ENCODE assay signal across 20 mouse cellular contexts in genomic region chr1:176982671-176983070, GRCm38 (mm10).
DNase-seq lines count a peak whose midpoint lies in the region; ATAC-seq and TF ChIP-seq lines count a peak whose summit lies in the region.
"Had no signal": no experiment of that assay in that cellular context is flagged by ENCODE, and none has a peak within 500 bp of the region (broad histone marks: within the 10 kb centered on the region; RNA-seq: fewer than 3 reads in every experiment).

No protein-coding gene starts in this region.

- peak; percentile 81 for ATAC-seq in intestine, postnatal 0 days
- ATAC-seq: forebrain, embryonic 15.5 days had no signal

- H3K36me3 ChIP-seq in intestine, postnatal 0 days (ENCODE audit: control insufficient read depth, insufficient read depth), result no peaks in the 10 kb centered on the region
- H3K36me3 ChIP-seq: embryonic facial prominence, embryonic 13.5 days; forebrain, embryonic 15.5 days; limb, embryonic 13.5 days; liver, embryonic 15.5 days had no signal

- H3K9me3 ChIP-seq in intestine, postnatal 0 days (ENCODE audit: control insufficient read depth), result no peaks in the 10 kb centered on the region
- H3K9me3 ChIP-seq: embryonic facial prominence, embryonic 13.5 days; forebrain, embryonic 15.5 days; limb, embryonic 13.5 days; liver, embryonic 15.5 days had no signal

- 39% methylated on average over 8 of the region's 8 CpGs for WGBS in intestine, postnatal 0 days

- H3K27ac ChIP-seq in intestine, postnatal 0 days (ENCODE audit: low read depth, low read length), result peak overlapping the region; percentile 21; the same call in 1 of the 2 replicates
- H3K27ac ChIP-seq: embryonic facial prominence, embryonic 13.5 days; forebrain, embryonic 15.5 days; hindbrain, embryonic 14.5 days; limb, embryonic 13.5 days; liver, embryonic 15.5 days had no signal

- DNase-seq in kidney, postnatal 14 days, result peak; percentile 9
- no peak for DNase-seq in kidney, adult 11 months
- peak; percentile 16 for DNase-seq in urinary bladder, postnatal 14 days (ENCODE audit: low spot score)
- no peak for DNase-seq in urinary bladder, postnatal 25 days (ENCODE audit: low spot score)
- no peak for DNase-seq in gastrocnemius, postnatal 25 days
- no peak for DNase-seq in right cerebral cortex, postnatal 14 days
- DNase-seq: adrenal gland, postnatal 10 days; cerebellum, adult 9-10 months; gastrocnemius, postnatal 14 days; kidney, adult 18-20 months; kidney, postnatal 4 days; lung, postnatal 4 days; thymus, postnatal 4 days had no signal

- TF ChIP-seq CTCF in intestine, postnatal 0 days (IDR thresholded peaks at IDR 0.05; ENCODE audit: low read depth), result no peak

- H3K9ac ChIP-seq in intestine, postnatal 0 days (ENCODE audit: low read depth, low read length), result no peak overlapping the region
- H3K9ac ChIP-seq: embryonic facial prominence, embryonic 13.5 days; forebrain, embryonic 15.5 days; hindbrain, embryonic 14.5 days; limb, embryonic 13.5 days; liver, embryonic 15.5 days had no signal

- no peak overlapping the region for H3K4me2 ChIP-seq in intestine, postnatal 0 days (replicated peaks; ENCODE audit: low read depth)
- H3K4me2 ChIP-seq: embryonic facial prominence, embryonic 13.5 days; forebrain, embryonic 15.5 days; heart, embryonic 11.5 days; hindbrain, embryonic 14.5 days; limb, embryonic 13.5 days; liver, embryonic 15.5 days had no signal

- no peaks in the 10 kb centered on the region for H3K27me3 ChIP-seq in intestine, postnatal 0 days (replicated peaks; ENCODE audit: control insufficient read depth, insufficient read depth, low read length)
- H3K27me3 ChIP-seq: embryonic facial prominence, embryonic 13.5 days; forebrain, embryonic 15.5 days; limb, embryonic 13.5 days; liver, embryonic 15.5 days had no signal

- H3K4me3 ChIP-seq in intestine, postnatal 0 days (ENCODE audit: low read depth, low read length), result no peak overlapping the region
- H3K4me3 ChIP-seq: embryonic facial prominence, embryonic 13.5 days; forebrain, embryonic 15.5 days; limb, embryonic 13.5 days; liver, embryonic 15.5 days had no signal

- H3K4me1 ChIP-seq in intestine, postnatal 0 days (replicated peaks; ENCODE audit: control insufficient read depth, insufficient read depth, low read length), result no peaks in the 10 kb centered on the region

Comparison
In these comparisons a context has a peak if more than half of its experiments do, and no peak if none do; other contexts are left out.
1. DNase-seq: peak in kidney, postnatal 14 days (single experiment) and urinary bladder, postnatal 14 days (single experiment); none in kidney, adult 11 months (single experiment), urinary bladder, postnatal 25 days (single experiment), gastrocnemius, postnatal 25 days (single experiment) and right cerebral cortex, postnatal 14 days (single experiment).